Mouse (Mus musculus) left cerebral cortex, postnatal 10 days (tissue): ENCODE data around the gene Rhox7b. TPM values are rescaled to one million over a fixed set of nuclear protein-coding genes. Genes with fewer than 3 reads are reported as not detected.
"Not testable (repeated sequence)": the region's sequence is repeated elsewhere in the genome, so short reads cannot be mapped to it uniquely, and the experiment has no call there.

Experiments used
- DNase-seq, 2 experiments: peaks; one replicate each; pipeline ENCODE4 v3.0.0; 2021 to 2022; ENCODE audit warnings: low spot score in 2 of 2, mixed read lengths in 1 of 2; ENCODE audit errors: extremely low spot score in 1 of 2
- intact Hi-C: fragments of 180-260 bp; cut with DNase I; formaldehyde crosslinking; loops from one replicate; pipeline ENCODE4 v1.15.1; 2025
- total RNA-seq, 2 experiments: library from RNA; stranded (reverse); gene quantifications; 2 replicates each; pipeline ENCODE4 v1.2.3; 2021

Rhox7b gene
- not detected for total RNA-seq

GRCm38 (mm10) chrX:37897132-37897531 is at the start of gene Rhox7b:
Gene Rhox7b (minus strand): TSS chrX:37897232.
- intact Hi-C loops, DNase-seq: not testable (repeated sequence)

- intact Hi-C loops = no loop called here
- DNase-seq = no peak
Observed at GRCm38 (mm10) chrX:37916311-37916710, 19.3 kb upstream of the Rhox7b start.

- no peak for DNase-seq
- intact Hi-C loops = no loop called here
Observed at GRCm38 (mm10) chrX:37908581-37908980, 11.5 kb upstream of the Rhox7b start.

- intact Hi-C loops = no loop called here
- DNase-seq = no peak
Observed at GRCm38 (mm10) chrX:37903727-37904126, 6.7 kb upstream of the Rhox7b start.

GRCm38 (mm10) chrX:37901670-37902069 is 4.6 kb upstream of the Rhox7b start, which contains the start of gene Rhox9:
Gene Rhox9 (minus strand): TSS chrX:37901770.
- DNase-seq, intact Hi-C loops: not testable (repeated sequence)

- no peak for DNase-seq
- intact Hi-C loops = no loop called here
Observed at GRCm38 (mm10) chrX:37878844-37879243, 18.2 kb downstream of the Rhox7b start, which contains the start of gene Rhox8. Gene Rhox8 (minus strand): TSS chrX:37878944.

- no peak for DNase-seq
Observed at GRCm38 (mm10) chrX:37871641-37872040, 25.4 kb downstream of the Rhox7b start.

More at GRCm38 (mm10) chrX:37871641-37872040, 25.4 kb downstream of the Rhox7b start:
- intact Hi-C loops = no loop called here

Other genes starting within 250 kb of the Rhox7b start
- not detected for gene Rhox4g, start 245.9 kb downstream of the Rhox7b start, total RNA-seq
- gene Rhox3h, start 228.5 kb downstream of the Rhox7b start, total RNA-seq = not detected
- not detected for gene Rhox2h, start 224.0 kb downstream of the Rhox7b start, total RNA-seq
- not detected for gene Rhox5, start 92.4 kb downstream of the Rhox7b start, total RNA-seq
- gene Rhox6, start 70.3 kb downstream of the Rhox7b start, total RNA-seq = not detected
- not detected for gene Rhox7a, start 65.5 kb downstream of the Rhox7b start, total RNA-seq
- gene Rhox8, start 18.3 kb downstream of the Rhox7b start, total RNA-seq = not detected
- not detected for gene Rhox9, start 4.5 kb upstream of the Rhox7b start, total RNA-seq
- gene Btg1-ps1, start 121.6 kb upstream of the Rhox7b start, total RNA-seq = not detected
- gene Btg1-ps2, start 145.9 kb upstream of the Rhox7b start, total RNA-seq = not detected
- not detected for gene Rhox10, start 169.2 kb upstream of the Rhox7b start, total RNA-seq
- not detected for gene Rhox11, start 187.9 kb upstream of the Rhox7b start, total RNA-seq
- not detected for gene Rhox12, start 213.7 kb upstream of the Rhox7b start, total RNA-seq
- not detected for gene Rhox13, start 224.0 kb upstream of the Rhox7b start, total RNA-seq